Mouse (Mus musculus) midbrain, embryonic 15.5 days (tissue): ENCODE data around the gene Inpp5b. TPM values are rescaled to one million over a fixed set of nuclear protein-coding genes. Genes with fewer than 3 reads are reported as not detected.
"Not testable (repeated sequence)": the region's sequence is repeated elsewhere in the genome, so short reads cannot be mapped to it uniquely, and the experiment has no call there.

Experiments
- ATAC-seq: fragments of 200-750 bp; cut with Nextera tagmentation; replicated peaks from 2 replicates; pipeline ENCODE4 v1.8.0; 2017; ENCODE audit warnings: moderate TSS enrichment
- H3K27ac ChIP-seq: fragments of 300-500 bp; sonication (generic); 2 replicates; pipeline ENCODE4 v1.5.1; 2015; ENCODE audit warnings: mild to moderate bottlenecking, inconsistent platforms
- H3K27me3 ChIP-seq: fragments of 300-500 bp; sonication (generic); replicated peaks from 2 replicates; pipeline ENCODE4 v1.6.1; 2015; ENCODE audit warnings: inconsistent platforms
- H3K36me3 ChIP-seq: fragments of 300-500 bp; sonication (generic); replicated peaks from 2 replicates; pipeline ENCODE4 v1.6.1; 2015; ENCODE audit warnings: inconsistent platforms
- H3K4me1 ChIP-seq: fragments of 300-500 bp; sonication (generic); 2 replicates; pipeline ENCODE4 v1.6.1; 2015; ENCODE audit warnings: inconsistent platforms
- H3K4me2 ChIP-seq: fragments of 300-500 bp; sonication (generic); 2 replicates; pipeline ENCODE4 v1.6.1; 2015; ENCODE audit warnings: inconsistent platforms, mild to moderate bottlenecking, moderate library complexity
- H3K4me3 ChIP-seq: fragments of 300-500 bp; sonication (generic); 2 replicates; pipeline ENCODE4 v1.5.1; 2015; ENCODE audit warnings: mild to moderate bottlenecking, inconsistent platforms
- H3K9ac ChIP-seq: fragments of 300-500 bp; sonication (generic); 2 replicates; pipeline ENCODE4 v1.6.1; 2015; ENCODE audit warnings: mild to moderate bottlenecking, inconsistent platforms
- H3K9me3 ChIP-seq: fragments of 300-500 bp; sonication (generic); 2 replicates; pipeline ENCODE4 v1.6.1; 2016; ENCODE audit warnings: inconsistent platforms
- WGBS: fragments of 180-500 bp; shearing (Covaris S2); methylation state at CpG from one replicate; pipeline ENCODE4 v1.1.7; 2015; ENCODE audit warnings: mixed read lengths; 5-methylcytosine and 5-hydroxymethylcytosine counted together
- polyA plus RNA-seq: library from polyadenylated mRNA; unstranded; fragments of >200 nt; fragmentation: Nextera tagmentation; extraction: Ambion mirVana; gene quantifications from 2 replicates; pipeline ENCODE4 v1.2.1, GENCODE M21; 2015

The Inpp5b gene
- polyA plus RNA-seq, 1 experiment from 2014 or later: 29.1 TPM

GRCm38 (mm10) chr4:124703881-124704796 lies 37.5 kb upstream of the Inpp5b start:
- Histone ChIP-seq H3K36me3 (no peaks in the 10 kb centered on the region), H3K4me1 (peaks cover 38% of the 10 kb centered on the region), H3K4me2 (peak overlapping the region; percentile 26; the same call in 1 of the 2 replicates), H3K27ac (peak overlapping the region; percentile 53; the same call in 1 of the 2 replicates), H3K4me3 (no peak overlapping the region), H3K9me3 (no peaks in the 10 kb centered on the region), H3K9ac (no peak overlapping the region), H3K27me3 (peaks cover 9% of the 10 kb centered on the region)
- ATAC-seq: no peak
- WGBS: 10% methylated on average over 6 of the region's 6 CpGs

DNA sequence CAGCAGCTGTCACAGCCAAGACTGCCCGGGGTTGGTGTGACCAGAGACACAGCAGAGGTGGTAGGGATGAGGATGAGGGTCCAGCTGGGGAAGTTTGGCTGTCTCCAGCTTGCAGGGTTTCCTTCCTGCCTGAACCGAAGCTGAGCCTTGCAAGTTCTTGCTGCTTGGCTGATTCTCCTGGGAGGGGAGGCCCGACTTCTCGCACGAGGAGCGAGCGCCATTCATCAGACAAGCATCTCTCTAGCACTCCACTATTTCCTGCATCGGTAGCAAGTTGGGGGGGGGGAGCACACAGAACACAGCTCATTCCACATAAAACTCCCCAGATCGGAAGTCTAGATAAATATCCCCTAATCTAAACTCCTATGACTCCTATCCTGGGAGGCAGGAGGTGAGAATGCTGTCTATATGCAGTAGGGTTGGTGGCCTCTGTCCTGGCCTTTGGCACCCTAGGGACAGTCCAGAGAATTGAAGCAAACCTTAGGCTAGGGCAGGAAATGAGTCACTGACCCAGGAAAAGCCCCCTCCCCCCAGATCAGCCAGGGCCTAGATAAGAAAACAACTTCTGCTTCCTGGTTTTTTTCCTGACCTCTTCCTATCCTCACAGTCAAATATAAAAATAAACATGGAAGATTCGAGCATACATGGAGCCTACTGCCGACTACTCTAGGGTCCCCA lies 36.7 kb upstream of the Inpp5b start:
- Histone ChIP-seq H3K27me3 (peaks cover 17% of the 10 kb centered on the region), H3K9me3 (no peaks in the 10 kb centered on the region), H3K4me1 (peaks cover 37% of the 10 kb centered on the region), H3K36me3 (no peaks in the 10 kb centered on the region), H3K4me3 (no peak overlapping the region), H3K4me2 (no peak overlapping the region; the same call in 1 of the 2 replicates), H3K9ac (no peak overlapping the region), H3K27ac (peak overlapping the region; percentile 53; the same call in 1 of the 2 replicates)
- no peak for ATAC-seq
- WGBS: 17% methylated on average over 11 of the region's 11 CpGs

- Histone ChIP-seq H3K9me3 (no peaks in the 10 kb centered on the region), H3K36me3 (no peaks in the 10 kb centered on the region), H3K4me2 (no peak overlapping the region), H3K27ac (no peak overlapping the region), H3K27me3 (peaks cover 21% of the 10 kb centered on the region), H3K4me3 (no peak overlapping the region), H3K9ac (no peak overlapping the region), H3K4me1 (peaks cover 33% of the 10 kb centered on the region)
- 87% methylated on average over 23 of the region's 23 CpGs for WGBS
- no peak for ATAC-seq
Observed at GRCm38 (mm10) chr4:124705661-124706269, 35.9 kb upstream of the Inpp5b start.

DNA sequence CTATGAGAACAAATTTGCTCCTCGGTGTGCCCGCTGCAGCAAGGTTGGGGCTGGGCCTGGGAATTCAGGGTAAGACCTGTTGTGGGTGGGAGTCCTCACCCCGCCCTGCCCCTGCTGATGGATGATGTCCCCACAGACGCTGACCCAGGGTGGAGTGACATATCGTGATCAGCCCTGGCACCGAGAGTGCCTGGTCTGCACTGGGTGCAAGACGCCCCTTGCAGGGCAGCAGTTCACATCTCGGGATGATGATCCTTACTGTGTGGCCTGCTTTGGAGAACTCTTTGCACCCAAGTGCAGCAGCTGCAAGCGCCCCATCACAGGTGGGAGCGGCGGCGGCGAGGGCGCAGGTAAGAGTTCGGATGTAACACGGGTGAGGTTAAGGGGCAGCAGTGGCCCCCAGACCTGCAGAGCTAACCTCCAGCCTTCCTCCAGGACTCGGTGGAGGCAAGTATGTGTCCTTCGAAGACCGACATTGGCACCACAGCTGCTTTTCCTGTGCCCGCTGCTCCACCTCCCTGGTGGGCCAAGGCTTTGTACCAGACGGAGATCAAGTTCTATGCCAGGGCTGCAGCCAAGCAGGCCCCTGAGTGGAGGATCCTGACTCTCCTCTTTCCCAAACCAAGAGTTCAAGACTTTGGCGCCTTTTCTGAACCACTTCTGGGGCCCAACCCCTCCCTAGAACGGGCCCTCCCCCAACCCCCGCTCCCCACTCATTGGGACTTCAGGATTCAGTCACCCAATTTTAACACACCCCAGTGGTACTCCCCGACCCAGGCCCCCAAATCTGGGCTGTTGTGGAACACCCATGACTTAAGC lies 34.1 kb upstream of the Inpp5b start:
- H3K4me1 ChIP-seq: peaks cover 24% of the 10 kb centered on the region
- H3K36me3 ChIP-seq, H3K4me2 ChIP-seq, H3K27ac ChIP-seq, H3K4me3 ChIP-seq, H3K9ac ChIP-seq, ATAC-seq, H3K9me3 ChIP-seq: not testable (repeated sequence)
- WGBS: 87% methylated on average over 25 of the region's 25 CpGs
- peaks cover 21% of the 10 kb centered on the region for H3K27me3 ChIP-seq

- 36% methylated on average over 1 of the region's 1 CpGs for WGBS
- Histone ChIP-seq H3K4me2 (0 out of 2 replicates have a peak overlapping the region, but pooled peaks have one; percentile 52), H3K27me3 (peaks cover 21% of the 10 kb centered on the region), H3K4me1 (peaks cover 24% of the 10 kb centered on the region)
- ATAC-seq, H3K9ac ChIP-seq, H3K9me3 ChIP-seq, H3K27ac ChIP-seq, H3K36me3 ChIP-seq, H3K4me3 ChIP-seq: not testable (repeated sequence)
Observed at GRCm38 (mm10) chr4:124708200-124708517, 33.5 kb upstream of the Inpp5b start.

- H3K4me2 ChIP-seq: peak overlapping the region; percentile 52
- no peaks in the 10 kb centered on the region for H3K36me3 ChIP-seq
- peaks cover 24% of the 10 kb centered on the region for H3K4me1 ChIP-seq
- 0 out of 2 replicates have a peak overlapping the region, but pooled peaks have one; percentile 11 for H3K27ac ChIP-seq
- peak; percentile 54; the same call in 1 of the 2 replicates for ATAC-seq
- 3% methylated on average over 41 of the region's 41 CpGs for WGBS
- peaks cover 21% of the 10 kb centered on the region for H3K27me3 ChIP-seq
- no peaks in the 10 kb centered on the region for H3K9me3 ChIP-seq
- peak overlapping the region; percentile 22; the same call in 1 of the 2 replicates for H3K9ac ChIP-seq
- peak overlapping the region; percentile 25 for H3K4me3 ChIP-seq
Observed at GRCm38 (mm10) chr4:124708518-124709477, 32.9 kb upstream of the Inpp5b start.

- Histone ChIP-seq H3K4me2 (peak overlapping the region; percentile 38), H3K27me3 (peaks cover 18% of the 10 kb centered on the region), H3K9me3 (no peaks in the 10 kb centered on the region), H3K4me3 (peak overlapping the region; percentile 10), H3K4me1 (peaks cover 18% of the 10 kb centered on the region), H3K27ac (no peak overlapping the region), H3K9ac (no peak overlapping the region), H3K36me3 (no peaks in the 10 kb centered on the region)
- WGBS: 3% methylated on average over 18 of the region's 18 CpGs
- no peak for ATAC-seq
Observed at GRCm38 (mm10) chr4:124709961-124710446, 31.6 kb upstream of the Inpp5b start.

- no peak for ATAC-seq
- H3K9me3 ChIP-seq: no peaks in the 10 kb centered on the region
- H3K9ac ChIP-seq: no peak overlapping the region
- no peak overlapping the region for H3K4me2 ChIP-seq
- no peak overlapping the region for H3K27ac ChIP-seq
- H3K36me3 ChIP-seq: peaks cover 2% of the 10 kb centered on the region; the same call in 1 of the 2 replicates
- H3K4me3 ChIP-seq: no peak overlapping the region
- peaks cover 25% of the 10 kb centered on the region for H3K4me1 ChIP-seq
- peaks cover 18% of the 10 kb centered on the region for H3K27me3 ChIP-seq
- WGBS: 10% methylated on average over 5 of the region's 5 CpGs
Observed at GRCm38 (mm10) chr4:124710776-124711291, 30.8 kb upstream of the Inpp5b start.

- Histone ChIP-seq H3K9me3 (no peaks in the 10 kb centered on the region), H3K9ac (no peak overlapping the region), H3K4me1 (peaks cover 35% of the 10 kb centered on the region), H3K27ac (no peak overlapping the region), H3K36me3 (peaks cover 11% of the 10 kb centered on the region; the same call in 1 of the 2 replicates), H3K4me2 (no peak overlapping the region), H3K27me3 (peaks cover 18% of the 10 kb centered on the region), H3K4me3 (no peak overlapping the region)
- 83% methylated on average over 6 of the region's 6 CpGs for WGBS
- no peak for ATAC-seq
Observed at GRCm38 (mm10) chr4:124712618-124713017, 29.0 kb upstream of the Inpp5b start.

DNA sequence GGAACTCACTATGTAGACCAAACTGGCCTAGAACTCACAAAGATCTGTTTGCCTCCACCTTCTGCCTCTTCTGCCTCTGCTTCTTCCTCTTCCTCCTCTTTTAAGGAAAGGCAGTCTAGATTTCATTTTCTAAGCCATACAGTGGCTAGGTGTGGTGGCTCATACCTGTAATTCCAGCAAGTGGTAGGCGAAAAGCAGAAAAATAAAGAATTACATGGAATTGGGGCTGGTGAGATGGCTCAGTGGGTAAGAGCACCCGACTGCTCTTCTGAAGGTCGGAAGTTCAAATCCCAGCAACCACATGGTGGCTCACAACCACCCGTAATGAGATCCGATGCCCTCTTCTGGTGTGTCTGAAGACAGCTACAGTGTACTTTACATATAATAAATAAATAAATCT lies 27.8 kb upstream of the Inpp5b start:
- whole genome bisulfite sequencing: 70% methylated on average over 5 of the region's 5 CpGs

More for the DNA sequence above, 27.8 kb upstream of the Inpp5b start:
- peaks cover 15% of the 10 kb centered on the region for H3K27me3 ChIP-seq
- peaks cover 21% of the 10 kb centered on the region for H3K36me3 ChIP-seq
- H3K4me2 ChIP-seq, ATAC-seq, H3K4me3 ChIP-seq, H3K9me3 ChIP-seq, H3K27ac ChIP-seq, H3K9ac ChIP-seq: not testable (repeated sequence)
- peaks cover 30% of the 10 kb centered on the region for H3K4me1 ChIP-seq
